Mouse (Mus musculus): ENCODE results near the gene Nek10. TPM values are rescaled to one million over a fixed set of nuclear protein-coding genes. Genes with fewer than 3 reads are reported as not detected.

The Nek10 gene
- polyA plus RNA-seq, 1 experiment: 0.12 TPM

DNA sequence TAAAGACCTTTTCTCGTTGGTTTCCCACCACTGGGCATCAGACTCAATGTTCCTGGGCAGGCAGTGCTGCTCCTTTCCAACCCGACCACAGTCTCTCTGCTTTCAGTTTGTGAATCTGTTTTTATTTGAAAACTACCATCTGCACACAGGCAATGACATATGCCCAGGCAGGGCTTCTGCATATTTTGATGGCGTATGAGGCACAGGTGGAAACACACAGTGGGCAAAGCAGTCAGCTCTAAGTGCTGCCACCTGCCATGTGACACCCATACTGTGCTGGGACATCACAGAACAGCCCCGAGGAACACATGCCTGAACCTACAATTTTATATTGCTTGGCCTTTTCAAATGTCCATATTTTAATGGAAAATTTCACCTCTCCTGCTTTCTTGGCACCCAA is 68.5 kb downstream of the Nek10 start:
- TF ChIP-seq POLR2A (IDR thresholded peaks at IDR 0.05; ENCODE audit: insufficient read depth, low read length): no peak
- no peak for TF ChIP-seq CTCF (IDR thresholded peaks at IDR 0.05; ENCODE audit: low read depth, low read length)
- TF ChIP-seq EP300 (IDR thresholded peaks at IDR 0.05; ENCODE audit: insufficient read depth, low read depth, low read length): no peak

DNA sequence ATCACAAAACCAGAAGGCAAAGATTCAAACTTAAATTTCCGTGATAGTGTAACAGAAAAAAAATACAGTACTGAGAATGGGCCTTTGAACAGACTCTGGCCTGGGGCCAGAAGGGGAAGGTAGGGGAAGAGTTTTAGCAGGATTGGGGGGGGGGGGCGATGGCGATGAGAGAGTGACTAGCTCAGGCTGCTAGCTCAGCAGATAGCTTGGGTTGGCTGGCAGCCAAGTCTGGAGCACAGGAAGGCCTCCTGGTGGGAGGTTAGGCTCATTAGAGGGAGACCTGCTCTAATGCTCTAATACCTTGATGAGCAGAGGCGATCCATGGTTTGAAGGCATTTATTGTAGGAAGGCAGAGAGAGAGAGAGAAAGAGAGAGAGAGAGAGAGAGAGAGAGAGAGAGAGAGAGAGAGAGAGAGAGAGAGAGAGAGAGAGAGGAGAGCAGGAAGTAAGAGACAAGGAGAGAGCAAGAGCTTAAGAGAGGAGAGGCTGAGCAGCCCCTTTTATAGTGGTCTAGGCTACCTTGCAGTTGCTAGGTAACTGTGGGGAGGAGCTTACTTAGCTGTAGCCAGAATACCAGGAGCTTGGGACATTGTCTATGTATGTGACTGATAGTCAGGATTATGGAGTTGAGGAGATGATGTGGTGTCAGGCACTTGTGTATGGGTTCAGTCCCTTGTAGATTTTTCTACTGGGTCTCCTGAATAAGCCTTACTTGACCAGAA is 90.9 kb downstream of the Nek10 start:
- no peaks in the 10 kb centered on the region for H3K9me3 ChIP-seq (replicated peaks; ENCODE audit: control insufficient read depth, insufficient read depth, low read length, poor library complexity, severe bottlenecking)
- no peak overlapping the region for H3K27ac ChIP-seq (ENCODE audit: insufficient read depth, low read length)

More for the DNA sequence above, 68.5 kb downstream of the Nek10 start:
- H3K4me1 ChIP-seq (ENCODE audit: control insufficient read depth, insufficient read depth, low read length): no peaks in the 10 kb centered on the region
- H3K27me3 ChIP-seq (ENCODE audit: control insufficient read depth, insufficient read depth, low read length, poor library complexity, severe bottlenecking): no peaks in the 10 kb centered on the region
- no peak overlapping the region for H3K27ac ChIP-seq (ENCODE audit: insufficient read depth, low read length)
- H3K9me3 ChIP-seq (replicated peaks; ENCODE audit: control insufficient read depth, insufficient read depth, low read length, poor library complexity, severe bottlenecking): no peaks in the 10 kb centered on the region
- H3K36me3 ChIP-seq (ENCODE audit: control insufficient read depth, insufficient read depth, low read length, poor library complexity, severe bottlenecking): no peaks in the 10 kb centered on the region
- H3K4me3 ChIP-seq (ENCODE audit: low read depth, low read length): no peak overlapping the region
- no peak overlapping the region for H3K9ac ChIP-seq (ENCODE audit: low read depth, poor library complexity, severe bottlenecking)

GRCm38 (mm10) chr14:14894776-14895175 is 91.6 kb downstream of the Nek10 start:
- Histone ChIP-seq H3K36me3 (ENCODE audit: control insufficient read depth, insufficient read depth, low read length, poor library complexity, severe bottlenecking) (no peaks in the 10 kb centered on the region), H3K27me3 (ENCODE audit: control insufficient read depth, insufficient read depth, low read length, poor library complexity, severe bottlenecking) (no peaks in the 10 kb centered on the region; the same call in 1 of the 2 replicates), H3K9me3 (replicated peaks; ENCODE audit: control insufficient read depth, insufficient read depth, low read length, poor library complexity, severe bottlenecking) (no peaks in the 10 kb centered on the region), H3K4me3 (ENCODE audit: low read depth, low read length) (no peak overlapping the region), H3K4me1 (ENCODE audit: control insufficient read depth, insufficient read depth, low read length) (no peaks in the 10 kb centered on the region), H3K27ac (ENCODE audit: insufficient read depth, low read length) (no peak overlapping the region), H3K9ac (ENCODE audit: low read depth, poor library complexity, severe bottlenecking) (no peak overlapping the region)
- TF ChIP-seq POLR2A (IDR thresholded peaks at IDR 0.05; ENCODE audit: insufficient read depth, low read length) (no peak), CTCF (IDR thresholded peaks at IDR 0.05; ENCODE audit: low read depth, low read length) (no peak), EP300 (IDR thresholded peaks at IDR 0.05; ENCODE audit: insufficient read depth, low read depth, low read length) (no peak)

More for the DNA sequence above, 90.9 kb downstream of the Nek10 start:
- H3K9ac ChIP-seq (ENCODE audit: low read depth, poor library complexity, severe bottlenecking): no peak overlapping the region
- no peaks in the 10 kb centered on the region for H3K36me3 ChIP-seq (ENCODE audit: control insufficient read depth, insufficient read depth, low read length, poor library complexity, severe bottlenecking)
- H3K4me3 ChIP-seq (ENCODE audit: low read depth, low read length): no peak overlapping the region
- no peaks in the 10 kb centered on the region for H3K4me1 ChIP-seq (ENCODE audit: control insufficient read depth, insufficient read depth, low read length)
- TF ChIP-seq EP300 (IDR thresholded peaks at IDR 0.05; ENCODE audit: insufficient read depth, low read depth, low read length): no peak
- TF ChIP-seq POLR2A (IDR thresholded peaks at IDR 0.05; ENCODE audit: insufficient read depth, low read length): no peak
- TF ChIP-seq CTCF (IDR thresholded peaks at IDR 0.05; ENCODE audit: low read depth, low read length): no peak
- no peaks in the 10 kb centered on the region; the same call in 1 of the 2 replicates for H3K27me3 ChIP-seq (ENCODE audit: control insufficient read depth, insufficient read depth, low read length, poor library complexity, severe bottlenecking)

- H3K27me3 ChIP-seq (ENCODE audit: control insufficient read depth, insufficient read depth, low read length, poor library complexity, severe bottlenecking): no peaks in the 10 kb centered on the region
- H3K27ac ChIP-seq (ENCODE audit: insufficient read depth, low read length): no peak overlapping the region
- TF ChIP-seq CTCF (IDR thresholded peaks at IDR 0.05; ENCODE audit: low read depth, low read length) (no peak), POLR2A (IDR thresholded peaks at IDR 0.05; ENCODE audit: insufficient read depth, low read length) (no peak), EP300 (IDR thresholded peaks at IDR 0.05; ENCODE audit: insufficient read depth, low read depth, low read length) (no peak)
- no peaks in the 10 kb centered on the region for H3K9me3 ChIP-seq (replicated peaks; ENCODE audit: control insufficient read depth, insufficient read depth, low read length, poor library complexity, severe bottlenecking)
- no peaks in the 10 kb centered on the region for H3K36me3 ChIP-seq (ENCODE audit: control insufficient read depth, insufficient read depth, low read length, poor library complexity, severe bottlenecking)
- H3K9ac ChIP-seq (ENCODE audit: low read depth, poor library complexity, severe bottlenecking): no peak overlapping the region
- no peak overlapping the region for H3K4me3 ChIP-seq (ENCODE audit: low read depth, low read length)
- no peaks in the 10 kb centered on the region for H3K4me1 ChIP-seq (ENCODE audit: control insufficient read depth, insufficient read depth, low read length)
These were observed 92.1 kb downstream of the Nek10 start for GRCm38 (mm10) chr14:14895363-14895762.

GRCm38 (mm10) chr14:14896399-14897136 is 93.4 kb downstream of the Nek10 start:
- no peaks in the 10 kb centered on the region for H3K4me1 ChIP-seq (ENCODE audit: control insufficient read depth, insufficient read depth, low read length)
- H3K9me3 ChIP-seq (replicated peaks; ENCODE audit: control insufficient read depth, insufficient read depth, low read length, poor library complexity, severe bottlenecking): no peaks in the 10 kb centered on the region
- no peaks in the 10 kb centered on the region for H3K36me3 ChIP-seq (ENCODE audit: control insufficient read depth, insufficient read depth, low read length, poor library complexity, severe bottlenecking)
- no peak overlapping the region for H3K4me3 ChIP-seq (ENCODE audit: low read depth, low read length)
- no peaks in the 10 kb centered on the region for H3K27me3 ChIP-seq (ENCODE audit: control insufficient read depth, insufficient read depth, low read length, poor library complexity, severe bottlenecking)
- no peak overlapping the region for H3K9ac ChIP-seq (ENCODE audit: low read depth, poor library complexity, severe bottlenecking)
- no peak overlapping the region for H3K27ac ChIP-seq (ENCODE audit: insufficient read depth, low read length)
- TF ChIP-seq EP300 (IDR thresholded peaks at IDR 0.05; ENCODE audit: insufficient read depth, low read depth, low read length) (no peak), CTCF (IDR thresholded peaks at IDR 0.05; ENCODE audit: low read depth, low read length) (no peak), POLR2A (IDR thresholded peaks at IDR 0.05; ENCODE audit: insufficient read depth, low read length) (no peak)

All from ES-Bruce4 (cell line).